Mouse (Mus musculus): Measurements from ENCODE around the gene Atp13a3.

Atp13a3 gene

DNA sequence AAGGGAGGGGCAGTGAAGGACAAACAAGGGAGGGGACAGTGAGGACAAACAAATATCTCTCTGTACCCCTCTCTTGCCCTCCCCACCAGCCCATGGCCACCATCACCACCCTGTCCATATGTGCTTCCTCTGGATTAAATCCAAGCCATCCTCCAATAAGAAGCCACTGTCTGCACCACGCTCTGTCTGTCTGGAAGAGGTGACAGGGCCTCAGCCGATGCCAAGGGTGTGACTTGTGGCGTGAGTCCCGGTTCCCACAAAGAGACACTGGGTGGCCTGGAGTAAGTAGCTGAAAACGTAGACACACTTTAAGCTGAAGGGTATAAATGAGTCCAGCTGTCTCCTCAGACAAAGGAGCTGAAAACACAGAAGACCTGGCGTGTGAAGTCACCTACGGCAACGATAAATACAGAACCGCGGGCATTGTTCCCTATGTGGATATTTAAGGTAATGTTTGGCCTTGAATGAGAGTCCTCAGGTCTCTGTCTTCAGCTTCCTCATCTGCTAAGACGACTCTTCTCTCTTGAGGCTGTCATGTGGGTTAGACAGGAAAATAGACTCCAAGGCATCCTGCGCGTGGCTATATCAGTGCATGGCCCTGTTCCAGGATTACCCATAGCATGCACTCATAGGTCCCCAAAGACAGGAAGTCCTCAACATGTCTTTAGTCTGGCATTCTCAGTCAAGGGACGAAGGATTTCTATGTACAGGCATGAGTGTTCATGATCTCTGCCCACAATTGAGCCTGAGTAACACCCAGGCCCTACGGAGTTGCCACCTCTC lies 130.0 kb downstream of the Atp13a3 start:
- DNase-seq (ENCODE audit: low spot score) = no peak

DNA sequence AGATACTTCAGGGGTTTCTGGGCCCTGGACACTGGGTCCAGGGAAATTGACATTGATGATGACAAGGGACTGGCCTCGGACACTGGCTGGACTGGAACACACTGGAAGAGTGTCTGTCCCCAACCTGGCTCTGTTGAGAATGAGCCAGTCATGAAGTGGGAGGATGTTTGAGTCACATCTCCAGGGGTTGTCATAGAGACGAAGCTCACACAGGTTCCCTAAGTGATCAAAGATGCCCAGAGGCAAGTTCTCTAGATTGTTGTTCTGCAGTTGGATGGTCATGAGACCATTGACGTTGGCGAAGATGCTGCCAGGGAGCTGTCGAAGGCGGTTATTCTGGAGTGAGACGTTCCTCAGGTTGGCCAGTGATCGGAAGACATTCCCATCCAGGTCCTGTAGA lies 132.7 kb downstream of the Atp13a3 start:
- no peak for DNase-seq (ENCODE audit: low spot score)

DNA sequence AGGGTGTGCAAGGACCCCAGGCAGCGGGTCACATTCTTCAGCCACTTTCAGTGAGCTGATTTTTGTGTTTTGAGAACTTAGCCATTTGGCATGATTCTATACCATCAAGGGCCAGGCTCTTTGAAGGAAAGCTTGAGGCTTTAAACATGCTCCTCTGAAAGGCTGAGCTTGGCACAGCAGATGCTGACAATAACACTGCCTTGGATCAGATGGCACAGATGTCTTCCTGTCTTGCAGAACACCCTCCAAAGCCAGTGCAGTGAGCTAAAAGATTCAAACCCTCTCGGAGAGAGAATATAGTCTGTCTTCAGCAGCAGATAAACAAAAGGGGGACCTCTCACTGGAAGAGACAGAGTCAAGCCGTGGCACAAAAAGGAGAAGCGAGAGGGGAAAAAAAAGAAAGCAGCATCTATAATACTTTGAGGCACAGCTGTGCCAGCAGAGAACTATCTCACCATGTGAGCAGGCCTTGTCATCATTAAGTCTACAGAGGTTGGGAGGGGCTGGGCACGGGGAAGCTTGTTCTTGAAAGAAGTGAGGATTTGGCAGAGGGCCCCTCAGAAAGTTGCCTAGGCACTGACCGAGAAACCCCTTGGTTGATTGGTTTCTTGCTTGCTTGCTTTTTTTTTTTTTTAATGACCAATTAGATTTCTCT lies 133.7 kb downstream of the Atp13a3 start:
- DNase-seq (ENCODE audit: low spot score) = no peak

DNA sequence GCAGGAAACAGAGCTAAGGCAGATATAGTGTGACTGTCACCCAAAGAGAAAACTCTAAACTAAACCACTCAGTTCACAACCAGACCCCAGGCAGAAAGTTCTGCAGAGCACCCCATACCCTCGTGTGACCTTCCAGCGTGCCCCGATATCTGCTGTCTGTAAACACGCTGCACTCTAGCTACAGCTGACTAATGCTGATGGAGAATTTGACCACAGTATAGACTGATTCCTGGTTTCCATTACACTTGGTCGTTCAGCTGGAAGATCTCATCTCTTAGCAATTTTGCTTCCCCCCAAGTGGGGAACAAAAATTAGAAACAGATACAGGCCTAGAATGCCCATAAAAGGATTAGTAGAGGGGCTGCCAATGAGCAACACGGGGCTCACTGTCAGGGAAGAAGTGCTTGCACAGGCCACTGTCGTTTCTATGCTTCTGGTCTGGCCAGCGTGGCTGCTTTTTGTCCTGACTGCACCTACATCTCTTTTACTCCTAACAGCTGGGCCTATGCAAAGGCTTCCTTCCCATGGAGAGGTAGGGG lies 134.5 kb downstream of the Atp13a3 start:
- no peak for DNase-seq (ENCODE audit: low spot score)

DNA sequence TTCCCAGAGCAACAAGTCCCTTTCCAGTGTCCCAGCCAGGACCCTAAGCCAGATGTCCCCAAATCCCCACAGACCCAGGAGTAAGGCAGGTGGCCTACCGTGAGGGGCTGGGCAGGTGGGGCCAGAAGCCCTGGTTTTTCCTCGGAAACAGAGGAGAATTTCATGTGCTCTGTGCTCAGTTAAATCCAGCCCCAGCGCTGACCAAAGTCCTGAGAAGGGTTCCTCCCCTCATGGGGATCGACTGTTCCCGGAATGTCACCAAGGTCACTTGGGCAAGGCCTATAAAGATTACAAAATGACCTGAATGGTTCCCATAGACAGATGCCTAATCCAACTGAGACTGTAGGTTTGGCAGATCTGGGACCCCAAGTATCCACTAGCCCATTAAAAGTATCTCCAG lies 138.4 kb downstream of the Atp13a3 start, which contains the start of gene Cpn2:
TSS of gene Cpn2 (minus strand) at position 141 of the 400 bp plus-strand sequence.
- DNase-seq (ENCODE audit: low spot score) = no peak

DNA sequence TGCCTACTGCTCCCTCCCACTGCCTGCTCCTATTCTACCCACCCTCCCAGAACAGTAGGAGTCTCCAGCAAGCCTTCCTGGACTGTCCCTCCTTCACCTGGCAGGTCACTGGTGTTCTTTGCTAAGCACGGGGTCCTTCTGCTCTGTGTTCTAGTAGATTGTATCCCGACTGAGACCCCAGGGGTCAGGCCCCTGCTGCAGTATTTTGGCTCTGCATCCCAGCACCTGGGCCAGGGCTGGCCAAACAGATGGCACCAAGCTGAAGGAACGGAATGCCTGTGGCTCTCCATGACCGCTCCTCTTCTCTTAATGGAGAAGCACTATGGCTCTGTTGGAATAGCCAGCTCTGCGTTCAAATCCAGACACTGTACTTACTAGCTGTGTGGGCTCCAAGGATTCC lies 139.2 kb downstream of the Atp13a3 start:
- no peak for DNase-seq (ENCODE audit: low spot score)

DNA sequence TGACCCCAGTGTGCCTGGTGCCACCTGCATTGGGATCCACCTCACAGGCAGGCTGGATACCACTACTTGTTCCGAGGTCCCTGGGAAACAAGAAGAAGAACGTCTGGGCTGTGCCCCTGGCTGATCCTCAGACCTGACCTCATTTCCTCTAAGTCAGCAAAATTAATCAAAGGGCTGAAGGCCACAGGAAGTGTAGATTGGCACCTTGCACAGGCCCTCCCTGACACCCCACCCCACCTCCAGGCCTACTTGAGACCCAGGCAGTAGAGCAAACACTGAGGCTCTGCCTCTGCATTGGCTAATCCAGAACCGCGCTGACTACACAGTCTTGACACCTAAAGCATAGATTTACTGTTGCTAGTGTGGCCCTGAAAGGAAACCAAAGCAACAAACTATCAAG lies 140.2 kb downstream of the Atp13a3 start:
- no peak for DNase-seq (ENCODE audit: low spot score)

DNA sequence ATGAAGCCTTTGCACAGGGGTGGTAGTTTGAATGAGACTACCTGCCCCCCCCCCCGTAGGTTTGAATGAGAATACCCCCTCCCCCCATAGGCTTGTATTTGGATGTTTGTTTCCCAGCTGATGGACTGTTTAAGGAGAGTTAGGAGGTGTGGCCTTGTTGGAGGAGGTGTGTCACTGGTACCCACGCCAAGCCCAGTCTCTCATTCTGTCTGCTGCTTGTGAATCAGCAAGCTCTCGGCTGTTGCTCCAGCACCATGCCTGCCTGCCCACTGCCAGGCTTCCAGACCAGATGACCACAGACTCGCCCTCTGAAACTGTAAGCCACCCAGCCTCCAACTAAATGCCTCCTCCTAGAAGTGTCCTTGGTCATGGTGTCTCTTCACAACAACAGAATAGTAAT lies 142.6 kb downstream of the Atp13a3 start:
- DNase-seq (ENCODE audit: low spot score) = no peak

DNA sequence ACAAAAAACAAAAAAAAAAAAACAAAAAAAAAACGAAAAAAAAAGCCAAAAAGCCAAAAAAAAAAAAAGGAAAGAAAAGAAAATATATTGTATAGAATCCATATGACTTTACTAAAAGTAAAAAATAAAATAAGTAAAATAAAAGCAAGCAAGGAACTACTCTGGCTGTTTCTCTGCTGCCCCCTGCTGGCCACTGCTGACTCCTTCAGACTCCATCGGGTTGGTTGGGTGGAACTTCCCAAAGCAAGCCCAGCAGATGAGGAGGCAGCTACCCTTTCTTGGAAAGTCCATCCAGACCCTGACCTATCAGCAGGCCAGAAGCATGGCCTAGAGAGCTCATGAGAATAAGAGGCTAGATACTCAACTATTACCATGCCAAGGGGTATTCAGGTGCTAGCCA lies 143.1 kb downstream of the Atp13a3 start:
- DNase-seq (ENCODE audit: low spot score) = peak; percentile 63
